20 mouse cellular contexts compared by ENCODE assay signal in genomic region chrX:140575636-140576035, GRCm38 (mm10). TPM values are rescaled to one million over a fixed set of nuclear protein-coding genes. Genes with fewer than 3 reads are reported as not detected.
DNase-seq lines count a peak whose midpoint lies in the region; ATAC-seq and TF ChIP-seq lines count a peak whose summit lies in the region.
"Had no signal": no experiment of that assay in that cellular context is flagged by ENCODE, and none has a peak within 500 bp of the region (broad histone marks: within the 10 kb centered on the region; RNA-seq: fewer than 3 reads in every experiment).

No protein-coding gene starts in this region.

- no peak for TF ChIP-seq POLR2A in heart, adult 2 months (IDR thresholded peaks at IDR 0.05; ENCODE audit: insufficient read depth, low read depth, low read length)

- no peak for TF ChIP-seq EP300 in heart, adult 2 months (IDR thresholded peaks at IDR 0.05; ENCODE audit: insufficient read depth, low read depth, low read length)

- no peak overlapping the region for H3K9ac ChIP-seq in heart, adult 2 months (ENCODE audit: low read depth, low read length)
- no peak overlapping the region for H3K9ac ChIP-seq in heart, embryonic 12.5 days
- H3K9ac ChIP-seq: embryonic facial prominence, embryonic 12.5 days; forebrain, embryonic 13.5 days; forebrain, embryonic 15.5 days had no signal

- no peaks in the 10 kb centered on the region for H3K27me3 ChIP-seq in heart, adult 2 months (ENCODE audit: control insufficient read depth, insufficient read depth, low read length)
- H3K27me3 ChIP-seq in heart, embryonic 12.5 days (replicated peaks): peaks cover 16% of the 10 kb centered on the region; the same call in 1 of the 2 replicates

- H3K4me2 ChIP-seq in heart, embryonic 12.5 days: no peak overlapping the region
- H3K4me2 ChIP-seq: embryonic facial prominence, embryonic 12.5 days; forebrain, embryonic 13.5 days; forebrain, embryonic 15.5 days had no signal

- H3K9me3 ChIP-seq in heart, embryonic 12.5 days (replicated peaks): no peaks in the 10 kb centered on the region
- H3K9me3 ChIP-seq: embryonic facial prominence, embryonic 10.5 days; embryonic facial prominence, embryonic 12.5 days; forebrain, embryonic 13.5 days; forebrain, embryonic 15.5 days had no signal

- peaks cover 8% of the 10 kb centered on the region for H3K4me1 ChIP-seq in heart, adult 2 months (ENCODE audit: control insufficient read depth, insufficient read depth, low read length)
- peaks cover 10% of the 10 kb centered on the region; the same call in 1 of the 2 replicates for H3K4me1 ChIP-seq in heart, embryonic 12.5 days (replicated peaks)
- peaks cover 2% of the 10 kb centered on the region; the same call in 1 of the 2 replicates for H3K4me1 ChIP-seq in brown adipose tissue, adult 24 weeks (ENCODE audit: control insufficient read depth, insufficient read depth, insufficient read length, low read length)
- H3K4me1 ChIP-seq: embryonic facial prominence, embryonic 10.5 days; embryonic facial prominence, embryonic 12.5 days; forebrain, embryonic 13.5 days; forebrain, embryonic 15.5 days had no signal

- H3K27ac ChIP-seq in heart, adult 2 months: peak overlapping the region; percentile 26
- H3K27ac ChIP-seq in heart, embryonic 12.5 days (ENCODE audit: poor library complexity, severe bottlenecking): no peak overlapping the region
- H3K27ac ChIP-seq in brown adipose tissue, adult 24 weeks (replicated peaks; ENCODE audit: low read depth, low read length): 0 out of 2 replicates have a peak overlapping the region, but pooled peaks have one; percentile 51
- H3K27ac ChIP-seq: embryonic facial prominence, embryonic 10.5 days; embryonic facial prominence, embryonic 12.5 days; forebrain, embryonic 13.5 days; forebrain, embryonic 15.5 days had no signal

- no peak for TF ChIP-seq CTCF in heart, adult 2 months (IDR thresholded peaks at IDR 0.05)

- H3K36me3 ChIP-seq in heart, adult 2 months (ENCODE audit: control insufficient read depth, insufficient read depth, low read length): peaks cover 18% of the 10 kb centered on the region
- no peaks in the 10 kb centered on the region for H3K36me3 ChIP-seq in heart, embryonic 12.5 days
- H3K36me3 ChIP-seq: embryonic facial prominence, embryonic 10.5 days; embryonic facial prominence, embryonic 12.5 days; forebrain, embryonic 15.5 days had no signal

- H3K4me3 ChIP-seq in heart, adult 2 months: no peak overlapping the region
- H3K4me3 ChIP-seq in heart, embryonic 12.5 days: no peak overlapping the region
- no peak overlapping the region for H3K4me3 ChIP-seq in brown adipose tissue, adult 24 weeks (ENCODE audit: insufficient read depth, low read depth, low read length)
- H3K4me3 ChIP-seq: embryonic facial prominence, embryonic 10.5 days; embryonic facial prominence, embryonic 12.5 days; forebrain, embryonic 13.5 days; forebrain, embryonic 15.5 days had no signal

- H3K79me2 ChIP-seq in heart, adult 2 months (replicated peaks; ENCODE audit: control insufficient read depth, insufficient read depth, low read length): no peaks in the 10 kb centered on the region

- 53% methylated on average over 3 of the region's 3 CpGs for WGBS in heart, adult 2 months
- WGBS in heart, embryonic 12.5 days: 75% methylated on average over 3 of the region's 3 CpGs

- DNase-seq in gastrocnemius, postnatal 25 days: peak; percentile 47
- DNase-seq in gastrocnemius, postnatal 4 days (ENCODE audit: low spot score in 2 of 2): no peak
- DNase-seq in heart, adult 2 months: no peak
- DNase-seq in heart, postnatal 4 days: no peak
- DNase-seq in heart, adult 9 months (ENCODE audit: low spot score in 2 of 2): peak; percentile 32 to 63
- DNase-seq in left cerebral cortex, adult 9 months (ENCODE audit: low spot score in 2 of 2): no peak
- DNase-seq: adrenal gland, adult 2 months; adrenal gland, postnatal 10 days; adrenal gland, postnatal 25 days; cerebellum, adult 11-12 months; cerebellum, adult 2 months; cerebellum, adult 9-10 months; cerebellum, postnatal 10 days; cerebellum, postnatal 25 days had no signal

- ATAC-seq in heart, embryonic 12.5 days (ENCODE audit: insufficient number of reproducible peaks, low FRiP score): no peak
- ATAC-seq: forebrain, embryonic 13.5 days; forebrain, embryonic 15.5 days had no signal

- intact Hi-C loops in heart, adult 2 months (cut with DNase I): loop anchor here (2.0 kb wide), 1 partner anchor 23 kb away; no protein-coding TSS in a partner anchor

RNA-seq across cellular contexts. Expression of gene Tsc22d3, which starts 24.8 kb away (rescaled TPM):
- total RNA-seq in gastrocnemius, postnatal 25 days (2021): 100 to 1,000 TPM; 165 to 246 TPM
- total RNA-seq in gastrocnemius, postnatal 4 days (2021): 100 to 1,000 TPM in 1 of 2 experiments, 10 to 100 TPM in 1; 97.2 to 105 TPM
- 100 to 1,000 TPM; 140 to 205 TPM for total RNA-seq in heart, adult 2 months (2021)
- polyA plus RNA-seq in heart, adult 2 months (2012; rRNA removed): 108 and 133 TPM in 2 replicates
- total RNA-seq in heart, postnatal 4 days (2021): 100 to 1,000 TPM; 101 to 105 TPM
- polyA plus RNA-seq in heart, embryonic 12.5 days (2016; fragmentation: Nextera tagmentation; extraction: Ambion mirVana): 198 and 207 TPM in 2 replicates
- 38.4 and 73.3 TPM in 2 replicates for polyA plus RNA-seq in brown adipose tissue, adult 24 weeks (2012; ENCODE audit: insufficient read depth, insufficient read length, missing spikeins)

Comparison
In these comparisons a context has a peak if more than half of its experiments do, and no peak if none do; other contexts are left out.
1. DNase-seq: peak in gastrocnemius, postnatal 25 days (single experiment) and heart, adult 9 months (2 of 2); none in gastrocnemius, postnatal 4 days (0 of 2), heart, adult 2 months (0 of 2), heart, postnatal 4 days (single experiment) and left cerebral cortex, adult 9 months (0 of 2).